Mouse (Mus musculus): ENCODE measurements at regions not wholly inside any gene's neighbourhood (a gene's known extent, or its start where the extent isn't known, plus 50 kb on each side); places are given as distances from the start of the nearest gene placed in this dataset.

GRCm38 (mm10) chr3:21464245-21464644 is 612.2 kb upstream of the Tbl1xr1 start:
- TF ChIP-seq POLR2A (IDR thresholded peaks at IDR 0.05; ENCODE audit: low read depth, low read length) (no peak), CTCF (IDR thresholded peaks at IDR 0.05; ENCODE audit: borderline replicate concordance, insufficient read depth, low read length) (no peak)

All from embryonic fibroblast, embryonic 13.5 days (primary cell).